Mouse (Mus musculus) kidney, postnatal 0 days (tissue): ENCODE data around the gene Pomt1. TPM values are rescaled to one million over a fixed set of nuclear protein-coding genes. Genes with fewer than 3 reads are reported as not detected.
A peak's percentile ranks its signal among the peaks of the same experiment; 100 is the strongest.

ENCODE experiments used
- ATAC-seq: fragments of 200-750 bp; cut with Nextera tagmentation; replicated peaks from 2 replicates; pipeline ENCODE4 v1.8.0; 2017; ENCODE audit warnings: low read depth, moderate number of reproducible peaks, moderate TSS enrichment, moderate library complexity; ENCODE audit not compliant: low FRiP score
- DNase-seq: peaks from one replicate; pipeline ENCODE4 v3.0.0-alpha.2; 2016; ENCODE audit warnings: low spot score
- H3K27ac ChIP-seq: fragments of 300-500 bp; sonication (generic); 2 replicates; pipeline ENCODE4 v1.5.1; 2014; ENCODE audit warnings: mild to moderate bottlenecking
- H3K27me3 ChIP-seq: fragments of 300-500 bp; sonication (generic); 2 replicates; pipeline ENCODE4 v1.6.1; 2014; ENCODE audit warnings: low read length, mixed read lengths; ENCODE audit not compliant: insufficient read depth
- H3K36me3 ChIP-seq: fragments of 300-500 bp; sonication (generic); 2 replicates; pipeline ENCODE4 v1.6.1; 2014; ENCODE audit warnings: low read length, mixed read lengths; ENCODE audit not compliant: insufficient read depth
- H3K4me1 ChIP-seq: fragments of 300-500 bp; sonication (generic); replicated peaks from 2 replicates; pipeline ENCODE4 v1.6.1; 2014; ENCODE audit warnings: antibody characterized with exemption, low read length, mixed read lengths; ENCODE audit not compliant: insufficient read depth
- H3K4me2 ChIP-seq: fragments of 300-500 bp; sonication (generic); 2 replicates; pipeline ENCODE4 v1.6.1; 2014; ENCODE audit warnings: mild to moderate bottlenecking, low read length, moderate library complexity, mixed read lengths
- H3K4me3 ChIP-seq: fragments of 300-500 bp; sonication (generic); replicated peaks from 2 replicates; pipeline ENCODE4 v1.5.1; 2014; ENCODE audit warnings: low read depth, low read length
- H3K9ac ChIP-seq: fragments of 300-500 bp; sonication (generic); 2 replicates; pipeline ENCODE4 v1.6.1; 2014; ENCODE audit warnings: low read depth, low read length
- H3K9me3 ChIP-seq: fragments of 300-500 bp; sonication (generic); replicated peaks from 2 replicates; pipeline ENCODE4 v1.6.1; 2016; ENCODE audit warnings: low read length, inconsistent platforms, mixed read lengths
- CTCF ChIP-seq: IDR thresholded peaks from 2 replicates; pipeline ENCODE4 v1.5.1; 2016; ENCODE audit warnings: antibody characterized with exemption, low read depth, mild to moderate bottlenecking, moderate library complexity
- WGBS: fragments of 180-500 bp; shearing (Covaris S2); extraction: QIAGEN DNeasy Blood & Tissue Kit; methylation state at CpG from one replicate; pipeline ENCODE4 v1.1.7; 2014; 5-methylcytosine and 5-hydroxymethylcytosine counted together
- polyA plus RNA-seq: library from polyadenylated mRNA; unstranded; fragments of >200 nt; fragmentation: Nextera tagmentation; extraction: Ambion mirVana; gene quantifications from 2 replicates; pipeline ENCODE4 v1.2.1, GENCODE M21; 2015

Pomt1 gene
- polyA plus RNA-seq, 1 experiment from 2014 or later, result 18.5 TPM

DNA sequence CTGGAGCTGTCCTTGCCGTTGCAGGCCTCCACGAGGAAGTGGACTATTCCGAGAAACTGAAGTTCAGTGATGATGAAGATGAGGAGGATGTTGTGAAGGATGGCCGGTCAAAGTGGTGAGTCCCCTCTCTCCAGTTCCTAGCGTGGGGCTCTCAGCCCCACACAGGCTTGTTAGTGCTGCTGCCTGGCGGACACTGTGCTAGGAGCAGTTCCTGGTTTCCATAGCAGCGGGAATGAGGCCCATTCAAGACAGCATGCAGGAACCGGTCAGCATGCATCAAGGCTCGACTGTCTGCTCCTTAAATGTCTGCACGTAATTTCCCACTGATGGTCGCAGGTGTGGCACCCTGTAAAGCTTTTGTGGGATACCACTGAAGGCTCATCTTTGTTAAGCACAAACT lies 37.4 kb upstream of the Pomt1 start:
- peaks cover 96% of the 10 kb centered on the region for H3K36me3 ChIP-seq
- no peaks in the 10 kb centered on the region for H3K9me3 ChIP-seq
- DNase-seq (no peak), ATAC-seq (no peak)
- no peaks in the 10 kb centered on the region for H3K4me1 ChIP-seq
- H3K9ac ChIP-seq, result no peak overlapping the region
- WGBS, result 83% methylated on average over 11 of the region's 11 CpGs
- no peaks in the 10 kb centered on the region for H3K27me3 ChIP-seq
- no peak overlapping the region for H3K4me2 ChIP-seq
- H3K4me3 ChIP-seq, result no peak overlapping the region
- H3K27ac ChIP-seq, result no peak overlapping the region
- no peak for TF ChIP-seq CTCF

DNA sequence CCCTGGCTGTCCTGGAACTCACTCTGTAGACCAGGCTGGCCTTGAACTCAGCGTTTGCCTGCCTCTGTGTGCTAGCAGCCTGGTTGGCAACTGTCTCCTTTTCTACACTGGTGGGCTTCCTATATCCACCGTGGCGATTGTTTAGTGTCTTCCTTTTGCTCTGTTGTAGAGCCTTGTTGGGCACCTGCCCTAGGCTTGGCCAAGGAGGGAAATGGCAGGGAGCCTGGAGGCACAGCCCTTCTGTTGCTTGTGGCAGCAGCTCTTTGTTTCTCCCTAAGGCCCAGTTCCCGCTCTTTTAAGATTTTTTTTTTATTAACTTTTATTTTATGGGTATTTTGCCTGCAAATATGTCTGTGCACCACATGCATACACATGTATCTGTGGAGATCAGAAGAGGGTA lies 36.4 kb upstream of the Pomt1 start:
- TF ChIP-seq CTCF, result no peak
- H3K27me3 ChIP-seq, result no peaks in the 10 kb centered on the region
- peaks cover 95% of the 10 kb centered on the region for H3K36me3 ChIP-seq
- no peak for ATAC-seq
- H3K27ac ChIP-seq, result no peak overlapping the region
- H3K4me1 ChIP-seq, result no peaks in the 10 kb centered on the region
- no peaks in the 10 kb centered on the region for H3K9me3 ChIP-seq
- no peak overlapping the region for H3K4me3 ChIP-seq
- 93% methylated on average over 4 of the region's 4 CpGs for WGBS
- DNase-seq, result no peak
- H3K9ac ChIP-seq, result no peak overlapping the region
- H3K4me2 ChIP-seq, result no peak overlapping the region

DNA sequence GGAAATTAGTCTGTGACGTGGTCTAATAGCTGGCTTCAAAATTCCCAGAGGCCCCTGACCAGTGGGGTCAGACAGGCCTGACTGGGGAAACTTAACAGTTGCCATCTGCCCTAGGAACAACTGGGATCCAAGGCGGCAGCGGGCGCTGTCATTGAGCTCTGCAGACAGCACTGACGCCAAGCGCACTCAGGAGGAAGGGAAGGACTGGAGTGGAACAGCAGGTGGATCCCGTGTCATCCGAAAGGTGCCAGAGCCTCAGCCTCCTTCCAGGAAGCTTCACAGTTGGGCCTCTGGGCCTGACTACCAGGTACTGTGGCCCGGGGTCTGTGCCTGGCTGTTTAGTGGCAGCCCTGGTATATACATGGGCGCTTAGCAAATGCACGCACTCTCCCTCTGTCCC lies 35.7 kb upstream of the Pomt1 start:
- no peak overlapping the region for H3K4me3 ChIP-seq
- ATAC-seq (no peak), DNase-seq (no peak)
- H3K27me3 ChIP-seq, result no peaks in the 10 kb centered on the region
- H3K9ac ChIP-seq, result no peak overlapping the region
- no peaks in the 10 kb centered on the region for H3K9me3 ChIP-seq
- H3K4me2 ChIP-seq, result no peak overlapping the region
- WGBS, result 79% methylated on average over 11 of the region's 11 CpGs
- no peak overlapping the region for H3K27ac ChIP-seq
- peaks cover 95% of the 10 kb centered on the region for H3K36me3 ChIP-seq
- no peak for TF ChIP-seq CTCF
- H3K4me1 ChIP-seq, result no peaks in the 10 kb centered on the region

DNA sequence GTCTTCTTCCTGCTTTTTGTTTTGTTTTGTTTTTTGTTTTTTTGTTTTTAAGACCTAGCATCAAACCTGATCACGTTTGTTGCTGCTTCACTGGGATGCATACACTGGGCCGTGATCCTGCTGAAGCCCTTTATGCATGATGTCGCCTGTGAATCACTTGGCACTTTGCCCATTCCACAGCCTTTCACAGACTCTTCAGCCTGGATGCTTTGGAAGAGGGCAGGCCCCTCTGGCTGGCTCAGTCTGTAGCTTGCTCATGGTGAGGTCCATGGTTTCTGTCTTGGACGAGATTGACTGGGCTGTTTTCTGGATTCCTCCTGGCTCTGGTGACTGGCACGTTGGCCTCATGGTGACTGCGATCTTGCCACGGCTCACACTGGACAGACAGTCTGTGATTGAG lies 34.9 kb upstream of the Pomt1 start:
- no peak for DNase-seq
- Histone ChIP-seq H3K9ac (no peak overlapping the region), H3K36me3 (peaks cover 95% of the 10 kb centered on the region), H3K27ac (no peak overlapping the region), H3K27me3 (no peaks in the 10 kb centered on the region), H3K4me2 (no peak overlapping the region), H3K4me3 (no peak overlapping the region), H3K4me1 (no peaks in the 10 kb centered on the region), H3K9me3 (no peaks in the 10 kb centered on the region)
- WGBS, result 71% methylated on average over 7 of the region's 7 CpGs
- no peak for ATAC-seq
- TF ChIP-seq CTCF, result no peak

DNA sequence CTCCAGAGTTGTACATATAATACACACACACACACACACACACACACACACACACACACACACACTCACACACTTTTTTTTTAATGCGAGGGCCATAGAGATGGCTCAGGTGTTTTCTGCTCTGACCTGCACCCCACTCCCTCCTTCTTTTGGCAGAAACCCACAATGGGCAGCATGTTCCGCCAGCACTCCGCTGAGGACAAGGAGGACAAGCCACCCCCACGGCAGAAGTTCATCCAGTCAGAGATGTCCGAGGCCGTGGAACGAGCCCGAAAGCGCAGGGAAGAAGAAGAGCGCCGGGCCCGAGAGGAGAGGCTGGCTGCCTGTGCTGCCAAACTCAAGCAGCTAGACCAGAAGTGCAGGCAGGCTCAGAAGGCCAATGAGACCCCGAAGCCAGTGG lies 32.5 kb upstream of the Pomt1 start:
- Histone ChIP-seq H3K4me1 (no peaks in the 10 kb centered on the region), H3K36me3 (peaks cover 95% of the 10 kb centered on the region), H3K9me3 (no peaks in the 10 kb centered on the region), H3K27me3 (no peaks in the 10 kb centered on the region), H3K4me2 (no peak overlapping the region), H3K4me3 (no peak overlapping the region), H3K9ac (no peak overlapping the region), H3K27ac (no peak overlapping the region)
- no peak for ATAC-seq
- no peak for TF ChIP-seq CTCF
- 97% methylated on average over 13 of the region's 13 CpGs for WGBS
- no peak for DNase-seq

DNA sequence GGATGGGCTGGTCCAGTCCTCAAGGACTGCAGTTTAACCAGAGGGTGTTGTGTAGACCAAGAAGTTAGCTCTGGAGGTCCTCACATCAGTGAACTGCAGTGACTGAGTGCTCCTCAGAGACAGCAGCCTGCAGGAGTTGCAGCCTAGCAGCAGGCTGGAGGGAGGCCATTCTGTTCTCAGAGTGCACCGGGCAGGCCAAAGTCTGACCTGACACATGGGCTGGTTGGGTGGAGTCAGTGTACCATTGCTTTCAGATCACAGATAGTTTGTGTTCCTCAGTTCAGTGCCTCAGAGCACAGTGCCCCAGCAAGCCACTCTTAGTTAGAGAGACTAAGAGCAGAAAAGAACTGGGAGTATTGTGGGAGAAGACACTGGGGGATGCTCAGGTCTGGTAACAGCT lies 28.7 kb upstream of the Pomt1 start:
- Histone ChIP-seq H3K27me3 (no peaks in the 10 kb centered on the region), H3K9me3 (no peaks in the 10 kb centered on the region), H3K9ac (no peak overlapping the region), H3K36me3 (peaks cover 93% of the 10 kb centered on the region), H3K4me3 (no peak overlapping the region), H3K4me1 (no peaks in the 10 kb centered on the region), H3K4me2 (no peak overlapping the region), H3K27ac (no peak overlapping the region)
- DNase-seq (no peak), ATAC-seq (peak; percentile 65; the same call in 1 of the 2 replicates)
- 83% methylated on average over 1 of the region's 1 CpGs for WGBS
- no peak for TF ChIP-seq CTCF

DNA sequence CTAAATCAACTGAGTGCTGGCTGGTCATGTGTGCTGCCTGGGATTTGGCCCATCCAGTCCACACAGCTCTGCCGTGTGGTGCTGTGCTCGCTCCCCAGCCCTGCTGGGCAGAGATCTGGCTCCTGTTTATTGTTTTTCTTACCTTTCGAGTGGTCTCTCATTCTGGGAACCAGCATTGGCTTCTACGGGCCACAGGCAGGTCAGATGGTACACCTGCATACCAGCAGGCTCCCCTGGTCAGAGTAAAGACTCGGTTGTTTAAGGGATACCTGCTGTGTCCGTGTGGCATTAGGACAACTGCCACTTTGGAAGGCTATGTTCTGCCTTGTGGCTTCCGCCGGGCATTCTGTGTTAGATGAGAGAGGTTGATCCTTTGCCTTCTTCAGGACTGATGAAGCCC lies 24.7 kb upstream of the Pomt1 start:
- no peak overlapping the region for H3K9ac ChIP-seq
- no peak overlapping the region for H3K4me2 ChIP-seq
- ATAC-seq (no peak), DNase-seq (no peak)
- no peaks in the 10 kb centered on the region for H3K4me1 ChIP-seq
- no peak overlapping the region for H3K27ac ChIP-seq
- no peak overlapping the region for H3K4me3 ChIP-seq
- H3K36me3 ChIP-seq, result peaks cover 93% of the 10 kb centered on the region
- no peaks in the 10 kb centered on the region for H3K9me3 ChIP-seq
- WGBS, result 93% methylated on average over 8 of the region's 8 CpGs
- no peak for TF ChIP-seq CTCF
- no peaks in the 10 kb centered on the region for H3K27me3 ChIP-seq
